8 mouse cellular contexts compared by ENCODE assay signal in the genomic region with DNA sequence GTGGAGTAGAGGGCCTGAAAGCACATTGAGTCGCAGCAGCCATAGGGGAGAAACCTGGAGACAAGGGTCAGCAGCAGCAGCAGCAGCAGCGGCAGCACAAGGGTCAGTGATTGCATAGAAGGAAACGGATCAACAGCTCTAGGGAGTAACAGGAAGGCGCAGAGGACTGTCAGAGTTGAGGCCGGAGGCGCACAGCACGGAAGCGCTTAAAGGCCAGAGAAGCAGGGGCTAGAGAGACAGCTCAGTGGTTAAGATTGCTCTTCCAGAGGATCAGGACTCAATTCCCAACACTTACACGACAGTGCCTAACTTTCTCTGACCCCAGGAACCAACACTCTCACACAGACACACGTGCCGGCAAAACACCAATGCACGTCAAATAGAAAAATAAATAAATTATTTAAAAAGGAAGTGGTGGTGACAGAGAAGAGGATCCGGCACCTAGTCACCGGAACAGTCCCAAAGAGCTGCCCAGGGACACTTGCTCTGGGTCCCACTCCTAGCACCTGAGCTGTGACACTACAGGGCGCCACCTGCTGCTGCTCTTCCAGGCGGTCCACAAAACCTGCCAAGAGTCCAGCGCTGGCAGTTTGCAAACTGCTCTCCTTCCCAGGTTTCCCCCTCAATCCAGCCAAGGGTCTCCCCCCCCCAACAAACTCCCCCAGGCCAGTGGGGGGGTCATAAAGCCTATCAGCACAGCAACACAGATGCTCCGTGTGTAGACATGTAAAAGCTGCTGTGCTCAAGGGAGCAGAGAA. TPM values are rescaled to one million over a fixed set of nuclear protein-coding genes. Genes with fewer than 3 reads are reported as not detected.
DNase-seq lines count a peak whose midpoint lies in the region; ATAC-seq lines count a peak whose summit lies in the region.

No protein-coding gene starts in this region.

- no peak overlapping the region for H3K9ac ChIP-seq in neural tube, embryonic 11.5 days (ENCODE audit: low read length)
- H3K9ac ChIP-seq in heart, embryonic 13.5 days: peak overlapping the region; percentile 59; the same call in 1 of the 2 replicates

- ATAC-seq in neural tube, embryonic 11.5 days (ENCODE audit: insufficient read depth, low FRiP score, low TSS enrichment): no peak
- no peak for ATAC-seq in heart, embryonic 13.5 days (ENCODE audit: extremely low read depth, insufficient number of reproducible peaks, low FRiP score, low TSS enrichment)

- H3K36me3 ChIP-seq in neural tube, embryonic 11.5 days (ENCODE audit: control insufficient read depth, insufficient read depth, low read length): no peaks in the 10 kb centered on the region
- H3K36me3 ChIP-seq in heart, embryonic 13.5 days: peaks cover 9% of the 10 kb centered on the region

- 81% methylated on average over 18 of the region's 18 CpGs for WGBS in neural tube, embryonic 11.5 days
- WGBS in heart, embryonic 13.5 days: 68% methylated on average over 18 of the region's 18 CpGs

- no peak for DNase-seq in neural tube, embryonic 11.5 days (ENCODE audit: low spot score)
- no peak for DNase-seq in neural tube, embryonic 10.5 days (ENCODE audit: extremely low spot score, low spot score)
- peak; percentile 30 to 56 for DNase-seq in kidney, postnatal 36 days
- DNase-seq in spleen, postnatal 36 days (ENCODE audit: low spot score in 2 of 2): peak; percentile 27 to 46
- no peak for DNase-seq in cerebellum, postnatal 14 days
- DNase-seq in ovary, postnatal 14 days (ENCODE audit: low spot score): no peak
- DNase-seq in embryo, embryonic 10.5 days (ENCODE audit: low spot score): no peak

- H3K4me2 ChIP-seq in neural tube, embryonic 11.5 days (ENCODE audit: low read depth): 0 out of 2 replicates have a peak overlapping the region, but pooled peaks have one; percentile 16
- H3K4me2 ChIP-seq in heart, embryonic 13.5 days: peak overlapping the region; percentile 87

- H3K27ac ChIP-seq in neural tube, embryonic 11.5 days (ENCODE audit: low read depth, low read length): no peak overlapping the region
- H3K27ac ChIP-seq in heart, embryonic 13.5 days (replicated peaks): peak overlapping the region; percentile 46

- H3K9me3 ChIP-seq in neural tube, embryonic 11.5 days (ENCODE audit: control insufficient read depth, low read length): no peaks in the 10 kb centered on the region
- H3K9me3 ChIP-seq in heart, embryonic 13.5 days: no peaks in the 10 kb centered on the region

- H3K4me3 ChIP-seq in neural tube, embryonic 11.5 days (ENCODE audit: low read depth, low read length): no peak overlapping the region; the same call in 1 of the 2 replicates
- peak overlapping the region; percentile 71 for H3K4me3 ChIP-seq in heart, embryonic 13.5 days

- H3K4me1 ChIP-seq in neural tube, embryonic 11.5 days (ENCODE audit: control insufficient read depth, insufficient read depth, low read length): peaks cover 9% of the 10 kb centered on the region
- peaks cover 49% of the 10 kb centered on the region for H3K4me1 ChIP-seq in heart, embryonic 13.5 days

- no peaks in the 10 kb centered on the region for H3K27me3 ChIP-seq in neural tube, embryonic 11.5 days (ENCODE audit: control insufficient read depth, insufficient read depth, low read length)
- H3K27me3 ChIP-seq in heart, embryonic 13.5 days (replicated peaks): no peaks in the 10 kb centered on the region

RNA-seq across cellular contexts. Expression of gene Stx2, which starts 2.2 kb away (rescaled TPM):
- 32.7 and 34.0 TPM in 2 replicates for polyA plus RNA-seq in neural tube, embryonic 11.5 days (2014; fragmentation: Nextera tagmentation; extraction: Ambion mirVana)
- 17.3 and 18.8 TPM in 2 replicates for polyA plus RNA-seq in heart, embryonic 13.5 days (2015; fragmentation: Nextera tagmentation; extraction: Ambion mirVana)

RNA-seq across cellular contexts. Expression of gene Ran, which starts 13.7 kb away (rescaled TPM):
- 781 and 804 TPM in 2 replicates for polyA plus RNA-seq in neural tube, embryonic 11.5 days (2014; fragmentation: Nextera tagmentation; extraction: Ambion mirVana)
- polyA plus RNA-seq in heart, embryonic 13.5 days (2015; fragmentation: Nextera tagmentation; extraction: Ambion mirVana): 389 and 423 TPM in 2 replicates

RNA-seq across cellular contexts. Expression of gene Rimbp2, which starts 52.9 kb away (rescaled TPM):
- polyA plus RNA-seq in neural tube, embryonic 11.5 days (2014; fragmentation: Nextera tagmentation; extraction: Ambion mirVana): 2.9 TPM in 2 replicates
- 0.15 and 0.24 TPM in 2 replicates for polyA plus RNA-seq in heart, embryonic 13.5 days (2015; fragmentation: Nextera tagmentation; extraction: Ambion mirVana)

Comparison
In these comparisons a context has a peak if more than half of its experiments do, and no peak if none do; other contexts are left out.
1. DNase-seq: peak in kidney, postnatal 36 days (2 of 2) and spleen, postnatal 36 days (2 of 2); none in neural tube, embryonic 11.5 days (single experiment), neural tube, embryonic 10.5 days (single experiment), cerebellum, postnatal 14 days (0 of 2), ovary, postnatal 14 days (single experiment) and embryo, embryonic 10.5 days (single experiment).